ENCODE assay signal across 19 mouse cellular contexts in the genomic region with DNA sequence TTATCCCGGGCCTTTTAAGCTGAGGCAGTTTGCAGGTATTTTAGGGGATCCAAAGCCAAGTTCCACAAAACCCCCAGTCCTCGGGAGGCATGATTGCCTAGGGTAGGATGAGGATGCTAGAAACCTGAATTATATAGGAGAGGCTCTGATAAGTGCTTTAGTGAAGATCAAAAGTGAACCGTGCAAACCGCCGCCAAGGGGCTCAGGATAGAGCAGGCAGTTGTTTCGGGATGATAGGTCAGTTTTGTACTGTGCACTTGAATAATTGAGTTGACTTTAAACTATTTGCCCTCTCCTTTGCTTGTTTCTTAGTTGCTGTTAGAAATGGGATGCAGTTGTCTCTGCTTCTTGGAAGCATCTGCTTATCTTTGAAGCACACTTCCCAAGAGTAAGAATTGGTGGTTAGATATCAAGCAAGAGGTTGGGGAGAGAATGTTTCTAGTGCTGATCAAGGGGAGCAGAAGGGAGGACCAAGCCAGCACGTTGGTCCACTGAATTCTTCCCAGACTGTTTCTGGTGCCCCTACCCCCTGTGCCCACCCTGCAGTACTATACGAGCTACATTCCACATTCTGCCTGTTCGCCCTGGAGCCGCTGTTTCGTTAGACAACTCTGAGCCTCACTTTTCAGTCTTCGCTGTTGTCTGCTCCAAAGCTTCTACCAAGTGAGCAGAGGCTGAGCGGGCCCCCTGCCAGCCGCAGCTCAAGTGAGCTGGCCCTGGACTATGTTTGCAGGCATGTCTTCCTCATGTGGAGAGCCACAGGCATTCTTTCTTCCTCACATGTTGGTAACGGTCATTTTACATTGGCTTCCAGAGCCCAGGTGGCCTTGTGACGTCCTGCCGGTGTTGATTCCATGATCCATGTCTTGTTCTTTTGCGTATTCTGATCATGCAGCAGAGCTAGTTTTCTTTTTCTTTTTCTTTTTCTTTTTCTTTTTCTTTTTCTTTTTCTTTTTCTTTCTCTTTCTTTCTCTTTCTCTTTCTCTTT.
DNase-seq lines count a peak whose midpoint lies in the region; ATAC-seq and TF ChIP-seq lines count a peak whose summit lies in the region.
"Had no signal": no experiment of that assay in that cellular context is flagged by ENCODE, and none has a peak within 500 bp of the region (broad histone marks: within the 10 kb centered on the region; RNA-seq: fewer than 3 reads in every experiment).

No protein-coding gene starts in this region.

- no peaks in the 10 kb centered on the region for H3K9me3 ChIP-seq in E14TG2a.4 (ENCODE audit: low read length)
- H3K9me3 ChIP-seq in erythroblast, embryonic 14.5 days (ENCODE audit: control insufficient read depth, low read length): peaks cover 8% of the 10 kb centered on the region
- H3K9me3 ChIP-seq in liver, embryonic 15.5 days (replicated peaks): no peaks in the 10 kb centered on the region
- H3K9me3 ChIP-seq: embryonic facial prominence, embryonic 15.5 days; forebrain, embryonic 12.5 days; hindbrain, embryonic 13.5 days; stomach, embryonic 15.5 days had no signal

- ATAC-seq in liver, embryonic 15.5 days (ENCODE audit: insufficient read depth): peak; percentile 87

- peak overlapping the region; percentile 59 for H3K4me2 ChIP-seq in liver, embryonic 15.5 days
- H3K4me2 ChIP-seq: embryonic facial prominence, embryonic 15.5 days; forebrain, embryonic 12.5 days; heart, embryonic 12.5 days; hindbrain, embryonic 13.5 days; stomach, embryonic 15.5 days had no signal

- peak; percentile 98 for DNase-seq in MEL-GATA-1-ER (ENCODE audit: extremely low read depth, low read depth)
- no peak for DNase-seq in yolk sac, embryonic 10.5 days (ENCODE audit: low spot score)
- no peak for DNase-seq in B cell, adult 2 months
- DNase-seq in kidney, adult 8-10 months: no peak
- DNase-seq in layer of hippocampus, adult 8-10 months (ENCODE audit: low spot score in 2 of 2): no peak
- DNase-seq: adrenal gland, postnatal 25 days; cerebellum, adult 9-10 months; kidney, adult 9 months; layer of hippocampus, postnatal 36 days; midbrain, embryonic 14.5 days had no signal

- H3K27ac ChIP-seq in liver, embryonic 15.5 days (replicated peaks): peak overlapping the region; percentile 66
- H3K27ac ChIP-seq: embryonic facial prominence, embryonic 15.5 days; forebrain, embryonic 12.5 days; hindbrain, embryonic 13.5 days; macrophage; stomach, embryonic 15.5 days had no signal

- no peak for TF ChIP-seq CTCF in E14TG2a.4 (conservative IDR thresholded peaks at IDR 0.05; ENCODE audit: low read length)

- H3K27me3 ChIP-seq in E14TG2a.4 (ENCODE audit: insufficient read depth, low read length): no peaks in the 10 kb centered on the region
- no peaks in the 10 kb centered on the region for H3K27me3 ChIP-seq in erythroblast, embryonic 14.5 days (ENCODE audit: control insufficient read depth)
- H3K27me3 ChIP-seq in liver, embryonic 15.5 days: no peaks in the 10 kb centered on the region
- H3K27me3 ChIP-seq: embryonic facial prominence, embryonic 15.5 days; forebrain, embryonic 12.5 days; heart, embryonic 12.5 days; hindbrain, embryonic 13.5 days; stomach, embryonic 15.5 days had no signal

- no peak overlapping the region for H3K9ac ChIP-seq in liver, embryonic 15.5 days
- H3K9ac ChIP-seq: embryonic facial prominence, embryonic 15.5 days; forebrain, embryonic 12.5 days; heart, embryonic 12.5 days; hindbrain, embryonic 13.5 days; stomach, embryonic 15.5 days had no signal

- peak overlapping the region; percentile 21 for H3K4me3 ChIP-seq in E14TG2a.4 (replicated peaks; ENCODE audit: low read length)
- peak overlapping the region; percentile 31 for H3K4me3 ChIP-seq in erythroblast, embryonic 14.5 days (replicated peaks)
- H3K4me3 ChIP-seq in liver, embryonic 15.5 days (replicated peaks): no peak overlapping the region
- H3K4me3 ChIP-seq: embryonic facial prominence, embryonic 15.5 days; forebrain, embryonic 12.5 days; heart, embryonic 12.5 days; hindbrain, embryonic 13.5 days; stomach, embryonic 15.5 days had no signal

- H3K4me1 ChIP-seq in E14TG2a.4 (replicated peaks; ENCODE audit: low read depth, low read length): peaks cover 74% of the 10 kb centered on the region
- H3K4me1 ChIP-seq in erythroblast, embryonic 14.5 days (ENCODE audit: control insufficient read depth): peaks cover 48% of the 10 kb centered on the region
- peaks cover 24% of the 10 kb centered on the region for H3K4me1 ChIP-seq in liver, embryonic 15.5 days (replicated peaks)
- H3K4me1 ChIP-seq: embryonic facial prominence, embryonic 15.5 days; forebrain, embryonic 12.5 days; heart, embryonic 12.5 days; hindbrain, embryonic 13.5 days; stomach, embryonic 15.5 days had no signal

- H3K36me3 ChIP-seq in E14TG2a.4 (ENCODE audit: insufficient read depth, low read length): peaks cover 83% of the 10 kb centered on the region
- H3K36me3 ChIP-seq in erythroblast, embryonic 14.5 days (ENCODE audit: control insufficient read depth): peaks cover 82% of the 10 kb centered on the region
- H3K36me3 ChIP-seq in liver, embryonic 15.5 days (replicated peaks): peaks cover 61% of the 10 kb centered on the region

- WGBS in liver, embryonic 15.5 days (ENCODE audit: insufficient replicate concordance): 39% methylated on average over 18 of the region's 18 CpGs
